Mouse (Mus musculus) kidney, adult 8-10 months (tissue): ENCODE measurements at regions not wholly inside any gene's neighbourhood (a gene's known extent, or its start where the extent isn't known, plus 50 kb on each side); places are given as distances from the start of the nearest gene placed in this dataset.

ENCODE experiments used
- DNase-seq, 2 experiments: peaks; one replicate each; pipeline ENCODE4 v3.0.0; 2022

DNA sequence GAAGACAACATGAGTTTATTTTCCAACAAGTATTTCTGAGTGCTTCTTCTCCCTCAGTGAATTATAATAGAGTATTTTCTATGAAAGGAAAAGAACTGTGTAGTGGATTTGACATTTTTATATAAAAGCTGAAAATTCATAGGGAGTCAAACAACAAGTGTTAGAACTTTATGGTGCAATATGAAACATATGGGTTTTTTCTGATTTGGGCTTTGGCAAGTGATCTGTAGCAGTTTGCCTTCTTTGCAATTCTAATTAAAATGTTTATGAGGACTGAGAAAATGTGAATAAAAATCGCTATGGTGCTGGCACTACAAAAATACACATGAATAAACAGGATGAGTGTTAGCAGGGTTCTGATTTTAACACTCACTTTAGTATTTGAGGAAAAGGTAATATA is 341.0 kb downstream of the Gabrg1 start:
- no peak for DNase-seq

DNA sequence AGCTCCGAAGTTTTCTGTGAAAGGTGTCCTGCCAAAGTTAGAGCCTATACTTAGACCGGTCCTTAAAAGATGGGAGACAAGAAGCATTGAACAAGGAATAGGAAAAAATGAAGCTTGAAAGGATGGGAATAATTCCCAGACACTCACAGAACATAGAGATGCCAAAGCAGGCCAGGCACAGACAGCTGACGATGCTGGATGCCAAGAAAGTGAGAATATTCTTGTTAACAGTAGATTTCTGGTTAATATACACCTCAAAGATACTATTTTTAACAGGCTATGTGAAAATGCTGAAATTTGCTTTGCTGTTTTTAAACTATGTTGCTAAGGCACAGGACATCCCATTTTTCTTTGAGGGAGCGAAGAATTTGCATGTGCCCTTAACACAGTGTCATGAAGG is 366.3 kb downstream of the Gabrg1 start:
- peak in 1 of 2 experiments; percentile 36 for DNase-seq

DNA sequence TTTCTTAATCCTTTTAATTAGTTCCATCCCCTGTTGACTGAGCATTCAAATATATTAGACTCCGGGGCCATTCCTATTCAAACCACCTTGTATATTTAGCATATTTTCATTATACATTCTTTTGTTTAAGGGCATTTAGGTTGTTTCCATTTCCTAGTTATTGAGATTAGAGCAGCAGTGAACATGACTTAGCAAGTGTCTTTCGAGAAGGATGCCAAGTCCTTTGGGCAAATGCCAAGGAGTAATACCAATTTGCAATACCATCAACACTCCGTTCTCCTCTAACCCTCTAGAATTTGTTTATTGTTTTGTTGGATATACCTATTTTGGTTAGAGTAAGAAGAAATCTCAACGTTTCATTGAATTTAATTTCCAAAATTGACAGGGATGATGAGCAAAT is 407.8 kb downstream of the Gabrg1 start:
- no peak for DNase-seq

DNA sequence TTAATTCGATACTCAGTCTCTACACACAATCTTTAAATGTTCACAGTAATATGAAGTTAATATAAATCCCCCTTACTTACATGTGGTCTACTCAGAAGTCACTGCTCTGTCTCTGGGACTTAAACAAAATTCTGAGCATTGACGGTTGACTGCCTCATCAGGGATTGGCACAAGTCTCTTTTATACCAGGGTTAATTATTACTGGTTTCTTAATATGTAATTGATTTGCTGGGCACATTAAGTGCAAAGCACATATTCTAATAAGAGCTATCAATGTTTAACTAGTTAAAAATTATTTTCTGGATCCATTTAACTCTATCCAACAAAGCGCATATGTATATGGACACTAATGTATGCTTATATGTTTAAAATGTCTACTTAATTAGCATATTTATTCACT is 441.9 kb downstream of the Gabrg1 start:
- peak in 1 of 2 experiments; percentile 31 for DNase-seq

GRCm38 (mm10) chr5:70389926-70390325 is 452.5 kb downstream of the Gabrg1 start:
- DNase-seq: peak; percentile 64 to 84

GRCm38 (mm10) chr5:70387318-70387717 is 455.1 kb downstream of the Gabrg1 start:
- no peak for DNase-seq
